Mouse (Mus musculus) hindbrain, embryonic 16.5 days (tissue): ENCODE data around the gene Fam213b. TPM values are rescaled to one million over a fixed set of nuclear protein-coding genes. Genes with fewer than 3 reads are reported as not detected.
A peak's percentile ranks its signal among the peaks of the same experiment; 100 is the strongest.

Source experiments
- ATAC-seq: fragments of 200-750 bp; cut with Nextera tagmentation; 2 replicates; pipeline ENCODE4 v1.8.0; 2017; ENCODE audit warnings: moderate TSS enrichment, moderate library complexity
- H3K27ac ChIP-seq: fragments of 300-500 bp; sonication (generic); 2 replicates; pipeline ENCODE4 v1.5.1; 2014; ENCODE audit warnings: low read depth, mild to moderate bottlenecking, control low read depth, low read length, moderate library complexity
- H3K27me3 ChIP-seq: fragments of 300-500 bp; sonication (generic); replicated peaks from 2 replicates; pipeline ENCODE4 v1.6.1; 2014; ENCODE audit warnings: low read length; ENCODE audit not compliant: control insufficient read depth, insufficient read depth
- H3K36me3 ChIP-seq: fragments of 300-500 bp; sonication (generic); 2 replicates; pipeline ENCODE4 v1.6.1; 2014; ENCODE audit warnings: mild to moderate bottlenecking, low read length, moderate library complexity, mixed read lengths; ENCODE audit not compliant: control insufficient read depth, insufficient read depth
- H3K4me1 ChIP-seq: fragments of 300-500 bp; sonication (generic); 2 replicates; pipeline ENCODE4 v1.6.1; 2014; ENCODE audit warnings: low read depth, low read length; ENCODE audit not compliant: control insufficient read depth, insufficient read depth
- H3K4me2 ChIP-seq: fragments of 300-500 bp; sonication (generic); 2 replicates; pipeline ENCODE4 v1.6.1; 2014; ENCODE audit warnings: mild to moderate bottlenecking, low read length, control low read depth, moderate library complexity
- H3K4me3 ChIP-seq: fragments of 300-500 bp; sonication (generic); 2 replicates; pipeline ENCODE4 v1.5.1; 2014; ENCODE audit warnings: mild to moderate bottlenecking, low read length, control low read depth, moderate library complexity
- H3K9ac ChIP-seq: fragments of 300-500 bp; sonication (generic); 2 replicates; pipeline ENCODE4 v1.6.1; 2014; ENCODE audit warnings: low read depth, mild to moderate bottlenecking, control low read depth, low read length, moderate library complexity
- H3K9me3 ChIP-seq: fragments of 300-500 bp; sonication (generic); 2 replicates; pipeline ENCODE4 v1.6.1; 2014; ENCODE audit warnings: mild to moderate bottlenecking, low read length, moderate library complexity; ENCODE audit not compliant: control insufficient read depth
- WGBS: fragments of 180-500 bp; shearing (Covaris S2); extraction: QIAGEN DNeasy Blood & Tissue Kit; methylation state at CpG from one replicate; pipeline ENCODE4 v1.1.7; 2014; 5-methylcytosine and 5-hydroxymethylcytosine counted together
- polyA plus RNA-seq: library from polyadenylated mRNA; unstranded; fragments of >200 nt; fragmentation: Nextera tagmentation; extraction: Ambion mirVana; gene quantifications from 2 replicates; pipeline ENCODE4 v1.2.1, GENCODE M21; 2015

Fam213b gene
- polyA plus RNA-seq, 1 experiment from 2014 or later: 80.1 TPM

- Histone ChIP-seq H3K36me3 (no peaks in the 10 kb centered on the region), H3K27me3 (no peaks in the 10 kb centered on the region), H3K9ac (no peak overlapping the region), H3K4me3 (no peak overlapping the region), H3K27ac (no peak overlapping the region), H3K9me3 (no peaks in the 10 kb centered on the region), H3K4me1 (peaks cover 6% of the 10 kb centered on the region; the same call in 1 of the 2 replicates), H3K4me2 (no peak overlapping the region)
- no peak for ATAC-seq
- WGBS: 78% methylated on average over 3 of the region's 3 CpGs
These were observed 40.3 kb downstream of the Fam213b start for GRCm38 (mm10) chr4:154858601-154859000.

GRCm38 (mm10) chr4:154857366-154858240, 41.3 kb downstream of the Fam213b start:
- WGBS: 80% methylated on average over 10 of the region's 10 CpGs
- peaks cover 6% of the 10 kb centered on the region; the same call in 1 of the 2 replicates for H3K4me1 ChIP-seq

GRCm38 (mm10) chr4:154856882-154857281, 42.1 kb downstream of the Fam213b start:
- no peak for ATAC-seq
- Histone ChIP-seq H3K9ac (no peak overlapping the region), H3K9me3 (no peaks in the 10 kb centered on the region), H3K27ac (no peak overlapping the region), H3K4me2 (peak overlapping the region; percentile 86), H3K27me3 (no peaks in the 10 kb centered on the region), H3K4me3 (peak overlapping the region; percentile 56; the same call in 1 of the 2 replicates), H3K4me1 (peaks cover 6% of the 10 kb centered on the region; the same call in 1 of the 2 replicates), H3K36me3 (no peaks in the 10 kb centered on the region)
- 87% methylated on average over 7 of the region's 7 CpGs for WGBS

More at GRCm38 (mm10) chr4:154857366-154858240, 41.3 kb downstream of the Fam213b start:
- Histone ChIP-seq H3K4me2 (no peak overlapping the region), H3K36me3 (no peaks in the 10 kb centered on the region), H3K9ac (no peak overlapping the region), H3K4me3 (no peak overlapping the region), H3K27me3 (no peaks in the 10 kb centered on the region), H3K9me3 (no peaks in the 10 kb centered on the region), H3K27ac (no peak overlapping the region)
- no peak for ATAC-seq

- peak overlapping the region; percentile 90 for H3K27ac ChIP-seq
- no peaks in the 10 kb centered on the region for H3K9me3 ChIP-seq
- peaks cover 6% of the 10 kb centered on the region; the same call in 1 of the 2 replicates for H3K4me1 ChIP-seq
- no peak for ATAC-seq
- peak overlapping the region; percentile 86 for H3K4me2 ChIP-seq
- no peaks in the 10 kb centered on the region for H3K36me3 ChIP-seq
- peak overlapping the region; percentile 82 for H3K9ac ChIP-seq
- no peaks in the 10 kb centered on the region for H3K27me3 ChIP-seq
- H3K4me3 ChIP-seq: peak overlapping the region; percentile 56
- 17% methylated on average over 9 of the region's 9 CpGs for WGBS
These were observed 42.5 kb downstream of the Fam213b start for GRCm38 (mm10) chr4:154856480-154856837.

- Histone ChIP-seq H3K4me1 (peaks cover 6% of the 10 kb centered on the region; the same call in 1 of the 2 replicates), H3K27ac (peak overlapping the region; percentile 90), H3K4me3 (peak overlapping the region; percentile 56), H3K27me3 (no peaks in the 10 kb centered on the region), H3K36me3 (no peaks in the 10 kb centered on the region), H3K9ac (peak overlapping the region; percentile 82), H3K9me3 (no peaks in the 10 kb centered on the region), H3K4me2 (peak overlapping the region; percentile 86)
- under 1% methylated on average over 67 of the region's 110 CpGs for WGBS
- ATAC-seq: peak; percentile 96
These were observed 43.0 kb downstream of the Fam213b start for GRCm38 (mm10) chr4:154855721-154856479.

- H3K4me3 ChIP-seq: peak overlapping the region; percentile 56
- no peaks in the 10 kb centered on the region for H3K36me3 ChIP-seq
- H3K9me3 ChIP-seq: no peaks in the 10 kb centered on the region
- H3K27me3 ChIP-seq: no peaks in the 10 kb centered on the region
- H3K9ac ChIP-seq: peak overlapping the region; percentile 82; the same call in 1 of the 2 replicates
- no peak for ATAC-seq
- WGBS: 70% methylated on average over 12 of the region's 12 CpGs
- peak overlapping the region; percentile 86 for H3K4me2 ChIP-seq
- no peak overlapping the region for H3K27ac ChIP-seq
- H3K4me1 ChIP-seq: peaks cover 6% of the 10 kb centered on the region; the same call in 1 of the 2 replicates
These were observed 44.1 kb downstream of the Fam213b start for GRCm38 (mm10) chr4:154854676-154855345.

- no peak overlapping the region for H3K4me2 ChIP-seq
These were observed 45.1 kb downstream of the Fam213b start for GRCm38 (mm10) chr4:154853881-154854280.

GRCm38 (mm10) chr4:154852696-154853095, 46.2 kb downstream of the Fam213b start:
- WGBS: 89% methylated on average over 1 of the region's 1 CpGs
- H3K27ac ChIP-seq: no peak overlapping the region
- no peaks in the 10 kb centered on the region for H3K36me3 ChIP-seq
- no peak overlapping the region for H3K4me3 ChIP-seq
- peaks cover 6% of the 10 kb centered on the region; the same call in 1 of the 2 replicates for H3K4me1 ChIP-seq
- no peaks in the 10 kb centered on the region for H3K27me3 ChIP-seq
- no peak overlapping the region for H3K4me2 ChIP-seq
- no peaks in the 10 kb centered on the region for H3K9me3 ChIP-seq
- no peak for ATAC-seq
- H3K9ac ChIP-seq: no peak overlapping the region

More at GRCm38 (mm10) chr4:154853881-154854280, 45.1 kb downstream of the Fam213b start:
- Histone ChIP-seq H3K9me3 (no peaks in the 10 kb centered on the region), H3K9ac (no peak overlapping the region), H3K27me3 (no peaks in the 10 kb centered on the region), H3K4me3 (no peak overlapping the region), H3K4me1 (peaks cover 6% of the 10 kb centered on the region; the same call in 1 of the 2 replicates), H3K27ac (no peak overlapping the region), H3K36me3 (no peaks in the 10 kb centered on the region)
- 83% methylated on average over 4 of the region's 4 CpGs for WGBS
- no peak for ATAC-seq
